Mouse (Mus musculus) 3T3-L1 (cell line): Measurements from ENCODE around the gene Aida.
A peak's percentile ranks its signal among the peaks of the same experiment; 100 is the strongest.
"Not testable (repeated sequence)": the region's sequence is repeated elsewhere in the genome, so short reads cannot be mapped to it uniquely, and the experiment has no call there.

Experiments used
- DNase-seq: peaks from one replicate; pipeline ENCODE4 v3.0.0-alpha.2; 2015; ENCODE audit warnings: low read depth, low spot score

Gene Aida

GRCm38 (mm10) chr1:183315783-183316182 lies 19.4 kb downstream of the Aida start:
- DNase-seq, result peak; percentile 52

GRCm38 (mm10) chr1:183320708-183321107 lies 24.3 kb downstream of the Aida start:
- DNase-seq, result peak; percentile 13

GRCm38 (mm10) chr1:183322496-183322895 lies 26.1 kb downstream of the Aida start:
- not testable (repeated sequence) for DNase-seq

- DNase-seq, result no peak
These were observed 27.5 kb downstream of the Aida start for GRCm38 (mm10) chr1:183323923-183324322.

GRCm38 (mm10) chr1:183324433-183324832 lies 28.0 kb downstream of the Aida start:
- DNase-seq, result no peak

GRCm38 (mm10) chr1:183327171-183327570 lies 30.8 kb downstream of the Aida start:
- no peak for DNase-seq

GRCm38 (mm10) chr1:183342902-183343301 lies 46.5 kb downstream of the Aida start:
- DNase-seq, result not testable (repeated sequence)

GRCm38 (mm10) chr1:183344886-183345816 lies 48.8 kb downstream of the Aida start:
- DNase-seq, result peak; percentile 90

- peak; percentile 11 for DNase-seq
These were observed 49.4 kb downstream of the Aida start for GRCm38 (mm10) chr1:183345817-183346195.

- DNase-seq, result peak; percentile 95
These were observed 53.5 kb downstream of the Aida start for GRCm38 (mm10) chr1:183349840-183350239.

- no peak for DNase-seq
These were observed 62.5 kb downstream of the Aida start for GRCm38 (mm10) chr1:183358901-183359300.

- DNase-seq, result no peak
These were observed 65.9 kb downstream of the Aida start for GRCm38 (mm10) chr1:183362301-183362700.

GRCm38 (mm10) chr1:183362729-183363576 lies 66.6 kb downstream of the Aida start:
- DNase-seq, result no peak

GRCm38 (mm10) chr1:183363577-183363867 lies 67.1 kb downstream of the Aida start:
- DNase-seq, result no peak

- no peak for DNase-seq
These were observed 70.0 kb downstream of the Aida start for GRCm38 (mm10) chr1:183366361-183366760.

- peak; percentile 29 for DNase-seq
These were observed 72.4 kb downstream of the Aida start for GRCm38 (mm10) chr1:183368601-183369400.

GRCm38 (mm10) chr1:183369427-183370014 lies 73.1 kb downstream of the Aida start, which contains the start of gene Mia3:
Gene Mia3 (minus strand): TSS chr1:183369553.
- peak; percentile 98 for DNase-seq

- DNase-seq, result no peak
These were observed 78.3 kb downstream of the Aida start for GRCm38 (mm10) chr1:183374728-183375127.
